Mouse (Mus musculus): ENCODE results near the gene Ftsj1. TPM values are rescaled to one million over a fixed set of nuclear protein-coding genes. Genes with fewer than 3 reads are reported as not detected.

The Ftsj1 gene
- total and polyA plus RNA-seq, 3 experiments, result 51.8 to 124 TPM; not detected in 1

DNA sequence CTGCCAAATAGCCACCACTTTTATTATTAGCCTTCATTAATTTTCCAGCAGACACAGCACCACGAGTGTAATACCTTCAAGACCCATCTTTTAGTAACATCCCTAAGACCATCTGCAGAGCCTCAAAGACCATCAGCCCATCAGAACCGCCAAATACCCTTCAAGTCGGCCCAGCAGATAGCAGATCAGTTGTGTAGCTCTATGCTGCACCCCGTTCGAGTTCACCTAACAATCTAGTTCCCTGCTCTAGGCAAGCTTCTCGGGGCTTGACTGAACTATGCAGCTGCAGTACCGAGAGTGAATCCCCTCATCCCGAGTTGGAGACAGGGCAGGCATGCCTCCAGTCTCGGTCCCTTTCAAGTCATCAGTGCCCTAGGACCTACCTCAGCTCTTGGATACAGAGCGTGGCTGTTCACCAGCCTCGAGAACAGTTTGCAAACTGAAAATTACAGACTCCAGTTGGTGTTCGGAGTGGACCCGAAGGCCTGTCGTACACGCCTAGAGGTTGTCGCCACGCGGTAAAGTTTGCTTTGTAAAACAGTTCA, 345 bp downstream of the Ftsj1 start:
- DNase-seq (ENCODE audit: low read depth, low spot score), result no peak
- Histone ChIP-seq H3K4me3 (ENCODE audit: control insufficient read depth in 1 of 2, insufficient read depth in 1 of 2, low read depth in 2 of 2, low read length in 2 of 2) (peak overlapping the region; percentile 82 to 83), H3K27me3 (ENCODE audit: control insufficient read depth in 1 of 2, insufficient read depth in 2 of 2, low read length in 2 of 2) (no peaks in the 10 kb centered on the region), H3K9ac (ENCODE audit: control insufficient read depth, low read depth, low read length, poor library complexity, severe bottlenecking) (peak overlapping the region; percentile 75), H3K36me3 (ENCODE audit: control insufficient read depth in 1 of 2, insufficient read depth in 2 of 2, low read length in 2 of 2) (peaks cover 0 to 10% of the 10 kb centered on the region in 2 experiments; a peak in 2 of 4 replicates), H3K27ac (ENCODE audit: control insufficient read depth, low read depth, low read length) (peak overlapping the region; percentile 30; the same call in 1 of the 2 replicates), H3K4me1 (ENCODE audit: control insufficient read depth in 1 of 2, insufficient read depth in 2 of 2, low read length in 2 of 2) (peaks cover 3 to 9% of the 10 kb centered on the region in 2 experiments; a peak in 3 of 4 replicates), H3K9me3 (replicated peaks; ENCODE audit: insufficient read depth, low read length) (no peaks in the 10 kb centered on the region), H3K79me2 (ENCODE audit: control insufficient read depth, insufficient read depth, low read length, poor library complexity) (peaks cover 15% of the 10 kb centered on the region)
- TF ChIP-seq POLR2A (IDR thresholded peaks at IDR 0.05; ENCODE audit: control insufficient read depth in 1 of 2, insufficient read depth in 1 of 2, low read depth in 1 of 2, low read length in 2 of 2, poor library complexity in 1 of 2), result 0 out of 4 replicates have a peak, but pooled peaks of 1 of the 2 experiments have one; percentile 64
- TF ChIP-seq MYB (IDR thresholded peaks at IDR 0.05; ENCODE audit: low read depth, low read length), result no peak
- TF ChIP-seq ZMIZ1 (IDR thresholded peaks at IDR 0.05; ENCODE audit: low read depth, low read length), result no peak
- no peak for TF ChIP-seq BHLHE40 (IDR thresholded peaks at IDR 0.05; ENCODE audit: borderline replicate concordance, low read depth, low read length)
- TF ChIP-seq POLR2AphosphoS5 (IDR thresholded peaks at IDR 0.05; ENCODE audit: borderline replicate concordance, low read depth, low read length), result no peak
- TF ChIP-seq MEF2A (IDR thresholded peaks at IDR 0.05; ENCODE audit: extremely low read depth, insufficient replicate concordance, low read depth, low read length, poor library complexity, severe bottlenecking), result no peak
- no peak for TF ChIP-seq ZKSCAN1 (IDR thresholded peaks at IDR 0.05; ENCODE audit: low read depth, low read length)
- no peak for TF ChIP-seq JUND (IDR thresholded peaks at IDR 0.05; ENCODE audit: low read depth, low read length)
- peak; percentile 37; the same call in 1 of the 2 replicates for TF ChIP-seq MYC (IDR thresholded peaks at IDR 0.05; ENCODE audit: low read depth, low read length)
- TF ChIP-seq UBTF (IDR thresholded peaks at IDR 0.05; ENCODE audit: borderline replicate concordance, insufficient read depth, low read depth, low read length), result no peak
- TF ChIP-seq NELFE (IDR thresholded peaks at IDR 0.05; ENCODE audit: low read depth, low read length), result no peak; the same call in 1 of the 2 replicates
- TF ChIP-seq SIN3A (IDR thresholded peaks at IDR 0.05; ENCODE audit: low read length), result no peak
- TF ChIP-seq E2F4 (IDR thresholded peaks at IDR 0.05; ENCODE audit: borderline replicate concordance, low read depth, low read length), result no peak
- TF ChIP-seq GATA1 (IDR thresholded peaks at IDR 0.05; ENCODE audit: low read depth, low read length), result no peak
- no peak for TF ChIP-seq MAZ (IDR thresholded peaks at IDR 0.05; ENCODE audit: low read depth, low read length)
- no peak for TF ChIP-seq USF2 (IDR thresholded peaks at IDR 0.05; ENCODE audit: borderline replicate concordance in 1 of 2, insufficient read depth in 1 of 2, low read depth in 1 of 2, low read length in 2 of 2)
- no peak for TF ChIP-seq TBP (IDR thresholded peaks at IDR 0.05; ENCODE audit: low read depth, low read length)
- TF ChIP-seq CTCF (IDR thresholded peaks at IDR 0.05 in 2 of 3, conservative IDR thresholded peaks at IDR 0.05 in 1 of 3; ENCODE audit: control insufficient read depth in 1 of 3, insufficient read depth in 1 of 3, low read depth in 2 of 3, low read length in 3 of 3, poor library complexity in 1 of 3, severe bottlenecking in 1 of 3), result no peak

DNA sequence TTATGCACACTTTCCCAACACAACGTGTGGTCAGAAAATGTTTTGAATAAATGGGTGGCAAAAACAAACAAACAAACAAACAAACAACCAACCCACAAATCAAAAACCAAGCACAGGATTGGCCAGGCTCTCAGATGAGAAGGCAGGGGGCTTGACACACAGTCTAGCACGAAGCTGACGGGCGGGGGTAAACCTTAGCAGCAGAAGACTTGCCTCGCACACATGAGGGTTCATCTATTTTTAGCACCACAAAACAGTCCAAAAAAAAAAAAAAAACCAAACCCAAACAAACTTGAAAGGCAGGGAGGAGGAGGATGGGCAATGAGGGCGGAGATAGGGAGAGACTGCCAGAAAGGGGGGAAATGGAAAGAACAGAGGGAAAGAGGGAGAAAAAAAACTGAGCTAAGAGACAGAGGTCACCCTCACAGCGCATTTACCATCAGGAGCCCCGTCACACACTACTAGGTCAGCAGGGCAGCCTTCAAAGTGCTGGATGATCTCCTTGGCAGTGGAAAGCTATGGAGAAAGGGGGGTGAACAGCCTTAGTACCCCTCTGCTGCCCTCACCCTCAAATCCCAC, 3.6 kb downstream of the Ftsj1 start:
- Histone ChIP-seq H3K4me3 (ENCODE audit: control insufficient read depth in 1 of 2, insufficient read depth in 1 of 2, low read depth in 2 of 2, low read length in 2 of 2) (no peak overlapping the region), H3K27ac (ENCODE audit: control insufficient read depth, low read depth, low read length) (no peak overlapping the region), H3K27me3 (ENCODE audit: control insufficient read depth in 1 of 2, insufficient read depth in 2 of 2, low read length in 2 of 2) (no peaks in the 10 kb centered on the region), H3K4me1 (ENCODE audit: control insufficient read depth in 1 of 2, insufficient read depth in 2 of 2, low read length in 2 of 2) (peaks cover 0 to 4% of the 10 kb centered on the region in 2 experiments; a peak in 1 of 4 replicates), H3K9ac (ENCODE audit: control insufficient read depth, low read depth, low read length, poor library complexity, severe bottlenecking) (no peak overlapping the region), H3K9me3 (replicated peaks; ENCODE audit: insufficient read depth, low read length) (no peaks in the 10 kb centered on the region), H3K79me2 (ENCODE audit: control insufficient read depth, insufficient read depth, low read length, poor library complexity) (peaks cover 15% of the 10 kb centered on the region), H3K36me3 (ENCODE audit: control insufficient read depth in 1 of 2, insufficient read depth in 2 of 2, low read length in 2 of 2) (peaks cover 1 to 2% of the 10 kb centered on the region in 2 experiments; a peak in 3 of 4 replicates)
- no peak for DNase-seq (ENCODE audit: low read depth, low spot score)
- TF ChIP-seq UBTF (IDR thresholded peaks at IDR 0.05; ENCODE audit: borderline replicate concordance, insufficient read depth, low read depth, low read length) (no peak), HCFC1 (IDR thresholded peaks at IDR 0.05; ENCODE audit: low read depth, low read length) (no peak), KAT2A (conservative IDR thresholded peaks at IDR 0.05; ENCODE audit: low read depth, low read length) (no peak), TCF12 (IDR thresholded peaks at IDR 0.05; ENCODE audit: low read depth, low read length) (no peak), POLR2A (IDR thresholded peaks at IDR 0.05; ENCODE audit: control insufficient read depth in 1 of 2, insufficient read depth in 1 of 2, low read depth in 1 of 2, low read length in 2 of 2, poor library complexity in 1 of 2) (no peak), GABPA (IDR thresholded peaks at IDR 0.05; ENCODE audit: low read depth, low read length) (no peak), SMC3 (IDR thresholded peaks at IDR 0.05; ENCODE audit: low read depth, low read length) (no peak), ZMIZ1 (IDR thresholded peaks at IDR 0.05; ENCODE audit: low read depth, low read length) (no peak)
